Mouse (Mus musculus): Measurements from ENCODE around the gene Sez6l.

DNA sequence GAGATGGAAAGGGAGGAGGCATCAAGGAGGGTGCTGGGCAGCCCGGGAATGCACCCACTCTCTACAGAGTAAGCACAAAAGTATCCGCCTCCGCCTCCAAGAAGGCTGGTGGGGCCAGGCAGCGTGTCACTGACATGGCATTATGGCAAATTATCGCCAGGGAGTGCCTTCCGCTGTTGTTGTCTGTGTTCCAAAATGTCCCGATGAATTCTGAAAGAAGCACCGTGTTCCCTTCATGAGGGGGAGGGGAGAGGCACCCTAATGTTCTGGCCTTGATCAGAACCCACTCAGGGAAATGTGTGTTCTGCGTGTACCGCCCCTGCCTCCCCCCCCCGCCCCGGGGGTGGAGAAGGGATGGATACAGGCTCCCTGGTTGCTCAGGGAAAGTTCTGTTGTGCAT is 41.1 kb downstream of the Sez6l start:
- no peak for TF ChIP-seq CTCF (IDR thresholded peaks at IDR 0.05; ENCODE audit: low read depth, low read length)
- TF ChIP-seq GATA1 (IDR thresholded peaks at IDR 0.05; ENCODE audit: borderline replicate concordance, low read length) = no peak
- TF ChIP-seq POLR2AphosphoS5 (IDR thresholded peaks at IDR 0.05; ENCODE audit: insufficient replicate concordance, low read depth, low read length) = no peak
- no peak for TF ChIP-seq TAL1 (conservative IDR thresholded peaks at IDR 0.05; ENCODE audit: low read depth, low read length)
